Mouse (Mus musculus): ENCODE data around the gene Hoxa11. TPM values are rescaled to one million over a fixed set of nuclear protein-coding genes. Genes with fewer than 3 reads are reported as not detected.
A peak's percentile ranks its signal among the peaks of the same experiment; 100 is the strongest.

Gene Hoxa11
- polyA plus RNA-seq, 1 experiment from 2014 or later: not detected

DNA sequence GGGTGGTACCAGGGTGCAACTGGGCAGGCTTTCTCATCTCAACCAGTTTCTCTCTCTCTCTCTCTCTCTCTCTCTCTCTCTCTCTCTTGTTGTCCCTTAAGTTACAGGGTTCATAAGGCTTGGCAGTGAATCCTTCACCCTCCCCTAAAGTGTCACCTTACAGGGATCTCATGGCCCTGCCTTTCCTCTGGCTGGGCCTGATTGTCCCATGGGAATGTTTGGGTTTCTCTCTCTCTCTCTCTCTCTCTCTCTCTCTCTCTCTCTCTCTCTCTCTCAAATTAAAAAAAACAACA lies 38.0 kb downstream of the Hoxa11 start:
- Histone ChIP-seq H3K4me1 (ENCODE audit: control insufficient read depth, low read depth, low read length) (no peaks in the 10 kb centered on the region; the same call in 1 of the 2 replicates), H3K9me3 (replicated peaks; ENCODE audit: control insufficient read depth, low read length) (no peaks in the 10 kb centered on the region), H3K4me3 (ENCODE audit: low read depth, low read length) (no peak overlapping the region), H3K27ac (ENCODE audit: low read length) (no peak overlapping the region), H3K9ac (ENCODE audit: low read depth, low read length) (no peak overlapping the region), H3K36me3 (ENCODE audit: control insufficient read depth, insufficient read depth) (no peaks in the 10 kb centered on the region), H3K27me3 (ENCODE audit: control insufficient read depth, insufficient read depth, low read depth, low read length) (peaks cover 98% of the 10 kb centered on the region), H3K4me2 (ENCODE audit: low read depth, low read length) (no peak overlapping the region)
- no peak for ATAC-seq (ENCODE audit: low read depth)

DNA sequence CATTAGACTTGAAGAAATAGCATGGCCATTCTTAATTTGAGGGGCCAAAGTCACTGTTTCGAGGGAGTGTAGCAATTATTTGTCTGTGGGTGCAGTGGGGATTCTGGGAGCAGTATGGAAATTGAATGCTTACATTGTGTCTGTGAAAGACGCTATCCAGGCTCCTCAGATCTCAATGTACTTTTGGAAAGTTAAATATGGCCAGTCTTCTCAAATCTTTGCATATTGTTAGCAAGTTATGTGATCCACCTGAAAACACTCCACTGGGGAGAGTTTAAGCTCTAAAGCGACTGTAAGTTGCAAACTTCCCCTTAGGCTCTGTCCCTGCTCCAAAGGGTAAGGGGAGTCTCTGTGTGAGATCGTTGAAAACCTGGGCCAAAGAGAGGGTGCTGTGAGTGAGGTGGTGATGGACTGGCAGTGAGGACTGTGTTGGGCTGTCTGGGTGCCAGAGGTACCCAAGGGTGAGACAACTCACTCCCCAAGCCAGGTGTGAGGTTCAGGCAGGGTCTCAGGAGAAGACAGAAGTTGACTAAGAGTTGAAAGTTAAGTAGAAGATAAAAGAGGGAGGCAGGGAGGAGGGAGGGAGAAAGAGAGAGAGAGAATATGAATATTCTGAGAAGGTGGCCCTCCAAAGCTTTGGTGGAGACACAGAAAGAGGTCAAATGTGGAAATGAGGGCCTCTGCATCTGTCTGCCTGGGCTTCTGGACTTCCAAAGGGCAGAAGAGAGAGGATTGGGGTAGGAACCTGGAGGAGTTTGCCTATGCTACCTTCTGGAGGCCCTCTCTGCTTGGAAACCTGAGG lies 38.5 kb downstream of the Hoxa11 start:
- WGBS (ENCODE audit: insufficient replicate concordance): 30% methylated on average over 4 of the region's 4 CpGs
- Histone ChIP-seq H3K4me1 (ENCODE audit: control insufficient read depth, low read depth, low read length) (no peaks in the 10 kb centered on the region; the same call in 1 of the 2 replicates), H3K27ac (ENCODE audit: low read length) (no peak overlapping the region), H3K4me3 (ENCODE audit: low read depth, low read length) (no peak overlapping the region), H3K9me3 (replicated peaks; ENCODE audit: control insufficient read depth, low read length) (no peaks in the 10 kb centered on the region), H3K9ac (ENCODE audit: low read depth, low read length) (no peak overlapping the region), H3K4me2 (ENCODE audit: low read depth, low read length) (no peak overlapping the region), H3K36me3 (ENCODE audit: control insufficient read depth, insufficient read depth) (no peaks in the 10 kb centered on the region), H3K27me3 (ENCODE audit: control insufficient read depth, insufficient read depth, low read depth, low read length) (peaks cover 97% of the 10 kb centered on the region)
- no peak for ATAC-seq (ENCODE audit: low read depth)

DNA sequence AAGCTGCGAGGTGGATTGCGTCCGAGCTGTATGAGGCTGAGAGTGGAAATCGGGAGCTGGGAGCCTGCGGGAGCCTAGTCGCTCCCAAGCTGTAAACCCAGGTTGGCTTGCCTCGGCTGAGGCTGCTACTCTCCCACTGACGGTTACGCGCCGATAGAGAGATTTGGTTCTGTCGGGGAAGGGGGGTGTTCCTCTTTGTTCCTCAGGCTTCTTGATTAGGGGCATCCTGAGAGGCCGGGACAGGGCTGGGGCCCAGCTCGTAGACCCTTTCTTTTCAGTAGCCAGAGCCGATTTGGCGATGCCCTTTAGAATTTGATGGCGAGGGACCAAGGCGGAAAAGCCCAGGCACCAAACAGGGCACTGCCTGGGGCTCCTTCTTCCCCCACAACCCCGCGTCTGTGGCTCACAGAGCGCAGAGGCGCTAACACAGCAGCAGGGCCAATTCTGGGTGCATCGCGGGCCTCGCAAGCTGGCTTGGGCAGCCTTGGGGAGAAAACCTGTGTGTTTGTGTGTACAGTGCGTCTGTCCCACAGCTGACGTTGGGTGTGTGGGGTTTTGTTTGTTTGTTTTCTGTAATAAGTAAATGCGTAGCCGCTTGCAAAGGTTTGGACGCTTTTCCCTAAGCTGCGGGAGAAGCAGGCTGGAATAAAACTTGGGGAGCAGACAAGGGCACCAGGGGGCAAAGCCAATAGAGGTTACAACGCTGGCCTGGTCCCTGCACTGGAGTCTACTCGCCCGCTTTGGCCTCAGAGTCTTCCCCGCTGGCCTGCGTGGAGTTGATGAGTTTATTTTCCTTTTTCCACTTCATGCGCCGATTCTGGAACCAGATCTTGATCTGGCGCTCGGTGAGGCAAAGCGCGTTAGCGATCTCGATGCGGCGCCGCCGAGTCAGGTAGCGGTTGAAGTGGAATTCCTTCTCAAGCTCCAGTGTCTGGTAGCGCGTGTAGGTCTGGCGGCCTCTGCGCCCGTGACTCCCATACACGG lies 39.7 kb downstream of the Hoxa11 start:
- Histone ChIP-seq H3K4me1 (ENCODE audit: control insufficient read depth, low read depth, low read length) (no peaks in the 10 kb centered on the region), H3K4me3 (ENCODE audit: low read depth, low read length) (no peak overlapping the region), H3K9ac (ENCODE audit: low read depth, low read length) (no peak overlapping the region), H3K27me3 (ENCODE audit: control insufficient read depth, insufficient read depth, low read depth, low read length) (peaks cover 96% of the 10 kb centered on the region), H3K9me3 (replicated peaks; ENCODE audit: control insufficient read depth, low read length) (no peaks in the 10 kb centered on the region), H3K4me2 (ENCODE audit: low read depth, low read length) (no peak overlapping the region), H3K36me3 (ENCODE audit: control insufficient read depth, insufficient read depth) (no peaks in the 10 kb centered on the region), H3K27ac (ENCODE audit: low read length) (no peak overlapping the region)
- no peak for ATAC-seq (ENCODE audit: low read depth)
- WGBS (ENCODE audit: insufficient replicate concordance): 33% methylated on average over 54 of the region's 55 CpGs

DNA sequence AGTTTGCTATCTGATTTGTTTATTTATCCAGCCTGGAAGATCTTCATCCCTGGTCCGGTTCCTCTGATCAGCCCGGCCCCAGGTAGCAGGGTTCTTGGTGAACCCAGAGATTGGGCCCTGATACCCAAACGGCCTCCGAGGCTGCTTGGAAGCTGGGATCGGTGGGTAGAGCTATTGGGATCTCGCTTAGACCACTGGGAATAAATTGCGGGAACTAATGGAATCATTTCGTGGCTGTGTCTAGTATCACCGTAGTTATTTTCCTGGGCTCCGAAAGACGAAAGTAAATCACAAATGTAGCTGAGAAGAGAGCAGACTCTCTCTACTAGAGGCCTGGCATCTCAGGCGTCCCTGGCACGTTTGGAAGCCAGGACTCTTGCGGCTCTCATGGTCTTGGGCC lies 40.4 kb downstream of the Hoxa11 start:
- WGBS (ENCODE audit: insufficient replicate concordance): 36% methylated on average over 14 of the region's 14 CpGs
- H3K36me3 ChIP-seq (ENCODE audit: control insufficient read depth, insufficient read depth): no peaks in the 10 kb centered on the region
- no peaks in the 10 kb centered on the region for H3K4me1 ChIP-seq (ENCODE audit: control insufficient read depth, low read depth, low read length)
- H3K27ac ChIP-seq (ENCODE audit: low read length): no peak overlapping the region
- H3K9me3 ChIP-seq (replicated peaks; ENCODE audit: control insufficient read depth, low read length): no peaks in the 10 kb centered on the region
- no peak overlapping the region for H3K4me3 ChIP-seq (ENCODE audit: low read depth, low read length)
- no peak for ATAC-seq (ENCODE audit: low read depth)
- H3K27me3 ChIP-seq (ENCODE audit: control insufficient read depth, insufficient read depth, low read depth, low read length): peaks cover 96% of the 10 kb centered on the region
- no peak overlapping the region for H3K9ac ChIP-seq (ENCODE audit: low read depth, low read length)
- H3K4me2 ChIP-seq (ENCODE audit: low read depth, low read length): no peak overlapping the region

DNA sequence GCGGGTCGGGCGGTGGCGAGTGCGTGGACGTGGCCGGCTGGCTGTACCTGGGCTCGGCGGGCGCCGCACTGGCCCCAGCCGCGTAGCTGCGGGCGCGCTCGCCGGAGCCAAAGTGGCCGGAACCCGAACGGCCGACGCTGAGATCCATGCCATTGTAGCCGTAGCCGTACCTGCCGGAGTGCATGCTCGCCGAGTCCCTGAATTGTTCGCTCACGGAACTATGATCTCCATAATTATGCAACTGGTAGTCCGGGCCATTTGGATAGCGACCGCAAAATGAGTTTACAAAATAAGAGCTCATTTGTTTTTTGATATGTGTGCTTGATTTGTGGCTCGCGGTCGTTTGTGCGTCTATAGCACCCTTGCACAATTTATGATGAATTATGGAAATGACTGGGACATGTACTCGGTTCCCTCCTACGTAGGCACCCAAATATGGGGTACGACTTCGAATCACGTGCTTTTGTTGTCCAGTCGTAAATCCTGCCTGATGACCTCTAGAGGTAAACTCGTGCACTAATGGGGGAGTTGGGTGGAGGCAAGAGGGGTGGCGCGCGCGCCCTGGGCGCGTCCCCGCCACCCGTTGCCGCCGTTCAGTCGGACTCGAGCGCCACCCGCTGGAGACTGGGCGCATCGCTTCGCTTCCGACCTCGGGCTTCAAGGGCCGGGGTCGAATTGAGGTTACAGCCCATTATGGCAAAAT lies 41.4 kb downstream of the Hoxa11 start, which contains the start of gene Hoxa5:
Gene Hoxa5, minus strand, starts transcription at position 538 of the 703 bp plus-strand sequence.
- Histone ChIP-seq H3K27me3 (ENCODE audit: control insufficient read depth, insufficient read depth, low read depth, low read length) (peaks cover 95% of the 10 kb centered on the region), H3K4me1 (ENCODE audit: control insufficient read depth, low read depth, low read length) (no peaks in the 10 kb centered on the region), H3K36me3 (ENCODE audit: control insufficient read depth, insufficient read depth) (no peaks in the 10 kb centered on the region), H3K4me2 (ENCODE audit: low read depth, low read length) (peak within 1 kb of the TSS; percentile 34), H3K9me3 (replicated peaks; ENCODE audit: control insufficient read depth, low read length) (no peaks in the 10 kb centered on the region), H3K4me3 (ENCODE audit: low read depth, low read length) (peak within 1 kb of the TSS; percentile 48), H3K9ac (ENCODE audit: low read depth, low read length) (0 out of 2 replicates have a peak within 1 kb of the TSS, but pooled peaks have one; percentile 24), H3K27ac (ENCODE audit: low read length) (no peak within 1 kb of the TSS)
- under 1% methylated on average over 65 of the region's 65 CpGs for WGBS (ENCODE audit: insufficient replicate concordance)
- peak; percentile 62 for ATAC-seq (ENCODE audit: low read depth)

DNA sequence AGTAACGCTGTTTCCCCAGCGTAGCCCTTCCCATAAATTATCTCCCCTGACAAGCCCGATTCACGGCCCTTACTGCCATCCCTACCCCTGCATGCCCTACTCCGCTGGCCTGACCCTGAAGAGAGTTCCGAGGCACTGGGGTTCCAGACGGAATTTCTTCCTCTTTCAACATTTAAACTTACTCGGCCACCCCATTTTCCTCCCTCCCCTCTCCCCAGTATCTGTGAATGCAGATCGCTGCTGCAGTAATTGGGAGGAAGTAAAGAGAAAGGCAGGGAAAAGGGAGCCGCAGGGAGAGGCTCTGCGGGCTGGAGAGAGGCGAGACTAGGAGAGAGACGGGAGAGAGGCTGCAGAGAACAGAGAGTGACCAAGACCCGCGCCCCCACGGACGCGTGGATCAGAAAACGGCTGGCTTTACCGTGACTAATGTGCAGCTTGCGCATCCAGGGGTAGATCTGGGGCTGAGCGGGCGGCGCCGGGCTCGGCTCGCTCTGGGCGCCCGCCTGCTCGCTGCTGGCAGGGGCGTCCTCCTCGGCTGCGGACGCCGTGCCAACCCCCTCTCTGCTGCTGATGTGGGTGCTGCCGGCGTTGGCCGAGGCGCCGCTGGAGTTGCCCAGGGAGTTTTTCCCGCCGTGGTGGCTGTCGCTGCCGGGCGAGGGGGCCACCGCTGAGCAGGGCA lies 42.1 kb downstream of the Hoxa11 start:
- WGBS (ENCODE audit: insufficient replicate concordance): 4% methylated on average over 46 of the region's 46 CpGs
- no peaks in the 10 kb centered on the region for H3K36me3 ChIP-seq (ENCODE audit: control insufficient read depth, insufficient read depth)
- peaks cover 93% of the 10 kb centered on the region for H3K27me3 ChIP-seq (ENCODE audit: control insufficient read depth, insufficient read depth, low read depth, low read length)
- H3K9me3 ChIP-seq (replicated peaks; ENCODE audit: control insufficient read depth, low read length): no peaks in the 10 kb centered on the region
- peak overlapping the region; percentile 48 for H3K4me3 ChIP-seq (ENCODE audit: low read depth, low read length)
- peak overlapping the region; percentile 34 for H3K4me2 ChIP-seq (ENCODE audit: low read depth, low read length)
- no peaks in the 10 kb centered on the region for H3K4me1 ChIP-seq (ENCODE audit: control insufficient read depth, low read depth, low read length)
- no peak overlapping the region for H3K27ac ChIP-seq (ENCODE audit: low read length)
- 0 out of 2 replicates have a peak overlapping the region, but pooled peaks have one; percentile 24 for H3K9ac ChIP-seq (ENCODE audit: low read depth, low read length)
- ATAC-seq (ENCODE audit: low read depth): no peak

DNA sequence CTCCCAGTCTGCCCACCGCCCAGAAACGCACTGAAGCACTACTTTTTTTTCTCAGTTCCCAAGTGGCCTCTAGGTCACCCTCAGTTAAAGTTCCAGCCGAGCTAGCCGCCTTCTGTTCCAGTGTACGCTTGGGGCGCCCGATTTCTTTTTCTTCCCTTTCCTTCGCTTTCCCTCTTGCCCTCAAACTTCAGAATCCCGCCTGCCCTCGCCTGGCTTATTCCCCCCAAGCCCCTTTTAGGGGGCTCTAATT lies 42.6 kb downstream of the Hoxa11 start:
- no peaks in the 10 kb centered on the region for H3K4me1 ChIP-seq (ENCODE audit: control insufficient read depth, low read depth, low read length)
- no peak for ATAC-seq (ENCODE audit: low read depth)
- peak overlapping the region; percentile 48 for H3K4me3 ChIP-seq (ENCODE audit: low read depth, low read length)
- H3K36me3 ChIP-seq (ENCODE audit: control insufficient read depth, insufficient read depth): no peaks in the 10 kb centered on the region
- H3K4me2 ChIP-seq (ENCODE audit: low read depth, low read length): no peak overlapping the region
- H3K9me3 ChIP-seq (replicated peaks; ENCODE audit: control insufficient read depth, low read length): no peaks in the 10 kb centered on the region
- H3K27me3 ChIP-seq (ENCODE audit: control insufficient read depth, insufficient read depth, low read depth, low read length): peaks cover 91% of the 10 kb centered on the region
- WGBS (ENCODE audit: insufficient replicate concordance): 22% methylated on average over 10 of the region's 10 CpGs
- H3K9ac ChIP-seq (ENCODE audit: low read depth, low read length): no peak overlapping the region
- no peak overlapping the region for H3K27ac ChIP-seq (ENCODE audit: low read length)

DNA sequence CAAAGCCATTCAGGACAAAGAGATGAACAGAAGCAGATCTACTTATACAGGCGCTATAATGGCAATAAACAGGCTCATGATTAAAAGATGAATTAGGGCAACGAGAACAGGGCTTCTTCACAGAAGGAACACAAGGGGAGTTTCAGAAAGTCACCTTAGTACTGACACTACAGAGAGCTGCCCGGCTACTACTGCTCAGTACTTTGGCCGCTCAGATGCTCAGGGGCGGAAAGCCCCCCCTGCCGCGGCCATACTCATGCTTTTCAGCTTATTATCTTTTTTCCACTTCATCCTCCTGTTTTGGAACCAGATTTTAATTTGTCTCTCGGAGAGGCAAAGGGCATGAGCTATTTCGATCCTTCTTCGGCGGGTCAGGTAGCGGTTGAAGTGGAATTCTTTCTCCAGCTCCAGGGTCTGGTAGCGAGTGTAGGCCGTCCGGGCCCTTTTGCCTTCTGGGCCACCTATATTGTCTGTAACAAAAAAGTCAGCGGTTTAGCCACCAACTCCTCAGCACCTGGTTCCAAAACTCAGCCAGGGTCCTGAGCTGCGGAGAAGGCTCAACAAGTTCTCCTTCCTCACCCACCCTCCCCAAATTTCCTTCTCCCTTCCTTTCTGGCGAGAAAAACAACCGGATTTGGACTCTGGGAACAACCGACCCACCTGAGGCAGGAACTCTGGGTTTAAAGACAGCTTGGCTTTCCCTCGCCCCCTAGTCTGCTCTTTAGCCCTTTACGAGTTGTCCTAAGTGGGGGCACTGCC lies 43.1 kb downstream of the Hoxa11 start:
- Histone ChIP-seq H3K4me2 (ENCODE audit: low read depth, low read length) (no peak overlapping the region), H3K27me3 (ENCODE audit: control insufficient read depth, insufficient read depth, low read depth, low read length) (peaks cover 89% of the 10 kb centered on the region), H3K4me1 (ENCODE audit: control insufficient read depth, low read depth, low read length) (no peaks in the 10 kb centered on the region), H3K27ac (ENCODE audit: low read length) (no peak overlapping the region), H3K4me3 (ENCODE audit: low read depth, low read length) (peak overlapping the region; percentile 48; the same call in 1 of the 2 replicates), H3K9me3 (replicated peaks; ENCODE audit: control insufficient read depth, low read length) (no peaks in the 10 kb centered on the region), H3K9ac (ENCODE audit: low read depth, low read length) (no peak overlapping the region), H3K36me3 (ENCODE audit: control insufficient read depth, insufficient read depth) (no peaks in the 10 kb centered on the region)
- no peak for ATAC-seq (ENCODE audit: low read depth)
- WGBS (ENCODE audit: insufficient replicate concordance): 38% methylated on average over 22 of the region's 22 CpGs

Data from liver, embryonic 16.5 days (tissue).